Mouse (Mus musculus): Measurements from ENCODE around the gene Sestd1. TPM values are rescaled to one million over a fixed set of nuclear protein-coding genes. Genes with fewer than 3 reads are reported as not detected.

Gene Sestd1
- polyA plus RNA-seq (2015; fragmentation: Nextera tagmentation; extraction: Ambion mirVana) = 21.5 and 22.0 TPM in 2 replicates

- ATAC-seq = peak; percentile 91
- Histone ChIP-seq H3K9ac (ENCODE audit: low read depth, low read length) (peak within 1 kb of the TSS; percentile 100), H3K36me3 (ENCODE audit: control insufficient read depth, insufficient read depth, low read length) (no peaks in the 10 kb centered on the region), H3K9me3 (ENCODE audit: control insufficient read depth, low read length) (no peaks in the 10 kb centered on the region), H3K27ac (ENCODE audit: low read depth, low read length) (peak within 1 kb of the TSS; percentile 86), H3K27me3 (replicated peaks; ENCODE audit: control insufficient read depth, insufficient read depth, low read length) (no peaks in the 10 kb centered on the region), H3K4me3 (ENCODE audit: low read length) (peak within 1 kb of the TSS; percentile 90), H3K4me1 (ENCODE audit: control insufficient read depth, insufficient read depth, low read depth, low read length) (peaks cover 9% of the 10 kb centered on the region), H3K4me2 (ENCODE audit: low read length) (peak within 1 kb of the TSS; percentile 67)
- 14% methylated on average over 19 of the region's 73 CpGs for WGBS
Observed at GRCm38 (mm10) chr2:77280512-77281409, at the start of gene Sestd1. Gene Sestd1 (minus strand): TSS chr2:77280592.

- 89% methylated on average over 3 of the region's 3 CpGs for WGBS
- no peak for ATAC-seq
Observed at GRCm38 (mm10) chr2:77327246-77327645, 46.9 kb upstream of the Sestd1 start.

GRCm38 (mm10) chr2:77323739-77324138 is 43.3 kb upstream of the Sestd1 start:
- no peak overlapping the region for H3K4me2 ChIP-seq (ENCODE audit: low read length)
- no peak overlapping the region for H3K9ac ChIP-seq (ENCODE audit: low read depth, low read length)
- ATAC-seq = no peak
- no peak overlapping the region for H3K27ac ChIP-seq (ENCODE audit: low read depth, low read length)
- 56% methylated on average over 6 of the region's 6 CpGs for WGBS
- H3K4me3 ChIP-seq (ENCODE audit: low read length) = no peak overlapping the region
- H3K27me3 ChIP-seq (replicated peaks; ENCODE audit: control insufficient read depth, insufficient read depth, low read length) = no peaks in the 10 kb centered on the region
- no peaks in the 10 kb centered on the region for H3K36me3 ChIP-seq (ENCODE audit: control insufficient read depth, insufficient read depth, low read length)
- H3K4me1 ChIP-seq (ENCODE audit: control insufficient read depth, insufficient read depth, low read depth, low read length) = no peaks in the 10 kb centered on the region; the same call in 1 of the 2 replicates
- H3K9me3 ChIP-seq (ENCODE audit: control insufficient read depth, low read length) = no peaks in the 10 kb centered on the region

More at GRCm38 (mm10) chr2:77327246-77327645, 46.9 kb upstream of the Sestd1 start:
- H3K36me3 ChIP-seq (ENCODE audit: control insufficient read depth, insufficient read depth, low read length) = no peaks in the 10 kb centered on the region
- H3K27ac ChIP-seq (ENCODE audit: low read depth, low read length) = no peak overlapping the region
- H3K4me1 ChIP-seq (ENCODE audit: control insufficient read depth, insufficient read depth, low read depth, low read length) = no peaks in the 10 kb centered on the region; the same call in 1 of the 2 replicates
- no peaks in the 10 kb centered on the region for H3K27me3 ChIP-seq (replicated peaks; ENCODE audit: control insufficient read depth, insufficient read depth, low read length)
- no peak overlapping the region for H3K4me2 ChIP-seq (ENCODE audit: low read length)
- H3K4me3 ChIP-seq (ENCODE audit: low read length) = no peak overlapping the region
- no peak overlapping the region for H3K9ac ChIP-seq (ENCODE audit: low read depth, low read length)
- H3K9me3 ChIP-seq (ENCODE audit: control insufficient read depth, low read length) = no peaks in the 10 kb centered on the region

GRCm38 (mm10) chr2:77323156-77323555 is 42.8 kb upstream of the Sestd1 start:
- Histone ChIP-seq H3K9me3 (ENCODE audit: control insufficient read depth, low read length) (no peaks in the 10 kb centered on the region), H3K27ac (ENCODE audit: low read depth, low read length) (no peak overlapping the region), H3K36me3 (ENCODE audit: control insufficient read depth, insufficient read depth, low read length) (no peaks in the 10 kb centered on the region), H3K4me3 (ENCODE audit: low read length) (no peak overlapping the region), H3K9ac (ENCODE audit: low read depth, low read length) (0 out of 2 replicates have a peak overlapping the region, but pooled peaks have one; percentile 19), H3K4me1 (ENCODE audit: control insufficient read depth, insufficient read depth, low read depth, low read length) (no peaks in the 10 kb centered on the region; the same call in 1 of the 2 replicates), H3K4me2 (ENCODE audit: low read length) (no peak overlapping the region), H3K27me3 (replicated peaks; ENCODE audit: control insufficient read depth, insufficient read depth, low read length) (no peaks in the 10 kb centered on the region)
- no peak for ATAC-seq
- WGBS = 43% methylated on average over 9 of the region's 9 CpGs

- H3K27me3 ChIP-seq (replicated peaks; ENCODE audit: control insufficient read depth, insufficient read depth, low read length) = no peaks in the 10 kb centered on the region
- H3K9ac ChIP-seq (ENCODE audit: low read depth, low read length) = no peak overlapping the region
- ATAC-seq = no peak
- H3K9me3 ChIP-seq (ENCODE audit: control insufficient read depth, low read length) = no peaks in the 10 kb centered on the region
- no peaks in the 10 kb centered on the region for H3K36me3 ChIP-seq (ENCODE audit: control insufficient read depth, insufficient read depth, low read length)
- no peak overlapping the region for H3K4me2 ChIP-seq (ENCODE audit: low read length)
- WGBS = 90% methylated on average over 5 of the region's 5 CpGs
- no peaks in the 10 kb centered on the region; the same call in 1 of the 2 replicates for H3K4me1 ChIP-seq (ENCODE audit: control insufficient read depth, insufficient read depth, low read depth, low read length)
- no peak overlapping the region for H3K4me3 ChIP-seq (ENCODE audit: low read length)
- no peak overlapping the region for H3K27ac ChIP-seq (ENCODE audit: low read depth, low read length)
Observed at GRCm38 (mm10) chr2:77319196-77319595, 38.8 kb upstream of the Sestd1 start.

- peak; percentile 79 for ATAC-seq
- H3K36me3 ChIP-seq (ENCODE audit: control insufficient read depth, insufficient read depth, low read length) = no peaks in the 10 kb centered on the region
- WGBS = 38% methylated on average over 7 of the region's 7 CpGs
- H3K9me3 ChIP-seq (ENCODE audit: control insufficient read depth, low read length) = no peaks in the 10 kb centered on the region
- H3K9ac ChIP-seq (ENCODE audit: low read depth, low read length) = no peak overlapping the region
- no peaks in the 10 kb centered on the region for H3K27me3 ChIP-seq (replicated peaks; ENCODE audit: control insufficient read depth, insufficient read depth, low read length)
- no peaks in the 10 kb centered on the region for H3K4me1 ChIP-seq (ENCODE audit: control insufficient read depth, insufficient read depth, low read depth, low read length)
- no peak overlapping the region for H3K27ac ChIP-seq (ENCODE audit: low read depth, low read length)
- no peak overlapping the region for H3K4me2 ChIP-seq (ENCODE audit: low read length)
- no peak overlapping the region for H3K4me3 ChIP-seq (ENCODE audit: low read length)
Observed at GRCm38 (mm10) chr2:77316961-77317360, 36.6 kb upstream of the Sestd1 start.

- 90% methylated on average over 10 of the region's 10 CpGs for WGBS
- H3K4me3 ChIP-seq (ENCODE audit: low read length) = no peak overlapping the region
- no peaks in the 10 kb centered on the region for H3K36me3 ChIP-seq (ENCODE audit: control insufficient read depth, insufficient read depth, low read length)
- H3K9me3 ChIP-seq (ENCODE audit: control insufficient read depth, low read length) = no peaks in the 10 kb centered on the region
- no peak for ATAC-seq
- H3K9ac ChIP-seq (ENCODE audit: low read depth, low read length) = no peak overlapping the region
- no peak overlapping the region for H3K27ac ChIP-seq (ENCODE audit: low read depth, low read length)
- no peak overlapping the region for H3K4me2 ChIP-seq (ENCODE audit: low read length)
- H3K27me3 ChIP-seq (replicated peaks; ENCODE audit: control insufficient read depth, insufficient read depth, low read length) = no peaks in the 10 kb centered on the region
- H3K4me1 ChIP-seq (ENCODE audit: control insufficient read depth, insufficient read depth, low read depth, low read length) = no peaks in the 10 kb centered on the region
Observed at GRCm38 (mm10) chr2:77313846-77314245, 33.5 kb upstream of the Sestd1 start.

GRCm38 (mm10) chr2:77312616-77313015 is 32.2 kb upstream of the Sestd1 start:
- no peak overlapping the region for H3K9ac ChIP-seq (ENCODE audit: low read depth, low read length)
- no peak overlapping the region for H3K27ac ChIP-seq (ENCODE audit: low read depth, low read length)
- H3K4me3 ChIP-seq (ENCODE audit: low read length) = no peak overlapping the region
- no peak for ATAC-seq
- no peak overlapping the region for H3K4me2 ChIP-seq (ENCODE audit: low read length)
- 65% methylated on average over 9 of the region's 9 CpGs for WGBS
- no peaks in the 10 kb centered on the region for H3K4me1 ChIP-seq (ENCODE audit: control insufficient read depth, insufficient read depth, low read depth, low read length)
- H3K36me3 ChIP-seq (ENCODE audit: control insufficient read depth, insufficient read depth, low read length) = no peaks in the 10 kb centered on the region
- H3K27me3 ChIP-seq (replicated peaks; ENCODE audit: control insufficient read depth, insufficient read depth, low read length) = no peaks in the 10 kb centered on the region
- no peaks in the 10 kb centered on the region for H3K9me3 ChIP-seq (ENCODE audit: control insufficient read depth, low read length)

- Histone ChIP-seq H3K9ac (ENCODE audit: low read depth, low read length) (no peak overlapping the region), H3K27ac (ENCODE audit: low read depth, low read length) (no peak overlapping the region), H3K27me3 (replicated peaks; ENCODE audit: control insufficient read depth, insufficient read depth, low read length) (no peaks in the 10 kb centered on the region), H3K9me3 (ENCODE audit: control insufficient read depth, low read length) (no peaks in the 10 kb centered on the region), H3K4me3 (ENCODE audit: low read length) (no peak overlapping the region), H3K36me3 (ENCODE audit: control insufficient read depth, insufficient read depth, low read length) (no peaks in the 10 kb centered on the region), H3K4me2 (ENCODE audit: low read length) (no peak overlapping the region), H3K4me1 (ENCODE audit: control insufficient read depth, insufficient read depth, low read depth, low read length) (no peaks in the 10 kb centered on the region)
- no peak for ATAC-seq
- WGBS = 52% methylated on average over 7 of the region's 7 CpGs
Observed at GRCm38 (mm10) chr2:77309313-77309712, 28.9 kb upstream of the Sestd1 start.

Data from hindbrain, embryonic 16.5 days (tissue).